Mouse (Mus musculus): ENCODE data around the gene Map3k11. TPM values are rescaled to one million over a fixed set of nuclear protein-coding genes. Genes with fewer than 3 reads are reported as not detected.

The Map3k11 gene
- 73.1 and 141 TPM in 2 replicates for polyA plus RNA-seq (2012; rRNA removed; ENCODE audit: low replicate concordance)

DNA sequence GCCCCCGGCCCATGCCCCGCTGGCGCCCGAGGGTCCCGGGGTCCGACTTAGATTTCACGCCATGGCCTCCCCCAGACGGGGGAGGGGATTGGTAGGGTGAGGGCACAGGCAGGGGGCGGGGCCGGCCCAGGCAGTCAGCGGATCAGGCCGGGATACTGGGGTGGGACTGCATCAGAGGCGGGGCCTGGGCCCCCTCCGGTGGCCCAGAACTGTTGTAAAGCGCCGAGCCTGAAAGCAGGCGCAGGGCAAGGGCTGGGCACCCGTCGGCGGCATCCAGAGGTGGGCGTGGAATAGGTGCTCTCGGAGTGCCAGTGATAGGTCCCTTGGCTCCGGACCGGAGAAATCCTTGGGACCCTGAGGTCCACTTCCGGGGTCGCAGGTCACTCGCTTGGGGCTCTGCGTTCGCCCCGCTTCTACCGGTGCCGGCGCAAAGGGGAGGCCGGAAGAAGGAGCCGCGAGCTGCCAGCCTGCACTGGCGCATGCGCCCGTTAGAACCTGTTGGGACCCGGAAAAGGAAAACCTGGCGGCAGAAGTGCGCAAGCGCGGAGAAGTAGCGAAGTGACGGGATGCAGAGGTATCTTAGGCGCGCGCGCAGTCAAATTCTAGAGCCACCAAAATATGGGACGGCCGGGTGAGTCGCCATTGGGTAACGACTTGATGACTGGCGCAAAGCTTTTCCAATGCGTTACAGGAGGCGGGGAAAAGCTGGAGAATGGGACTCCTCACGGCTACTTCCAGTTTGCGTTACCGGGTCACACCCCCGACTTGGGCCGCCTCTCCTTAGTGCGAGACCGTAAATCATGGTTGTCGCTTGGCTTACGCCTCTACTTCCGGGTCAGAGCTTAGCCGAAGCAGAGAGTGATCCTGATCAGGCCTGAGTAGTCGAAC lies at the start of gene Map3k11, which contains the start of gene Pcnx3:
Map3k11 (plus strand) TSS at position 543 of the 888 bp plus-strand sequence.
Pcnx3 (minus strand) TSS at position 709 of the 888 bp plus-strand sequence.

DNA sequence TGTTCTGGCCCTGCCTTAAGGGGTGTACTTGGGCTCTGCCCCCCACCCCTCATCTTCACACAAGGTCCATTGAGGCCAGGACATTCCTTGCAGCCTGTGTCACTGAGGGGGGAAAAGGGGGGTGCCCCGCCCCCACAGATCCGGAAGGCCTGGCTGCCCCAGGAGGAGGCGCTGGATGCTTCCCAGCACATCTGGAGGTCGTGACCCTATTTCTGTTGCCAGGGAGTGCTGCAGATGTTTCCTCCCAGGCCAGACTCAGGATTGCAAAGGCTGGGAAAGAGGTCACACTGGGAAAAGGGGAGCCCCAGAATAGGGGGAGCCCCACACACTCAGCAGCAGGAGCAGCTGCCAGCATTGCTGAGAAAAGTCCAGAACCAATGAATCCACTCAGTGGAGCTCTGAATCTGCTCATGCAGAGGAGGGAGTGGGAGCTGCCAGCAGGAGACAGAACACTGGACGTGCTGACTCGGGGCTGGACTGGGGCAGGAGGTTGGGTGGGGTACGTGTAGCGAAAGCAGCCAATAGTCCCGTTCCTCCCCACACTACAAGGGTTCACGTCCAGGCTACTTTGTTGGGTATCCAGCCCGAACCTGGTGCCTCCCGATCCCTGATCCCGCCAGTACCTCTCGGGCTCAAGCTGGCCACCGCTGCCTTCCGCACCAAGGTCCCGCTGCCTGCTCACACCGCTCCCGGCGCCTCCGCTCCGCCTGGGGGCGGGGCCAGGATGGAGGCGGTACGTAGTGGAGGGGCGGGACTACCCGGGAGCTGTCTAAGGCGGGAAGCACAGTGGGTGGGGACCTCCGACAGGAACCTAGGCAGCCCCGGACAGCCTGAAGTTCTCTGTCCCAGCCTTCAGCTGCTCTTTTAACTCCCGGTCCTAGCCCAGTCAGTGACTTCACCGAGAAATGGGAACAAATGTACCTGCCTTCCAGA lies 25.3 kb upstream of the Map3k11 start, which contains the start of gene Sipa1:
Sipa1 (minus strand) TSS at position 727 of the 933 bp plus-strand sequence.

DNA sequence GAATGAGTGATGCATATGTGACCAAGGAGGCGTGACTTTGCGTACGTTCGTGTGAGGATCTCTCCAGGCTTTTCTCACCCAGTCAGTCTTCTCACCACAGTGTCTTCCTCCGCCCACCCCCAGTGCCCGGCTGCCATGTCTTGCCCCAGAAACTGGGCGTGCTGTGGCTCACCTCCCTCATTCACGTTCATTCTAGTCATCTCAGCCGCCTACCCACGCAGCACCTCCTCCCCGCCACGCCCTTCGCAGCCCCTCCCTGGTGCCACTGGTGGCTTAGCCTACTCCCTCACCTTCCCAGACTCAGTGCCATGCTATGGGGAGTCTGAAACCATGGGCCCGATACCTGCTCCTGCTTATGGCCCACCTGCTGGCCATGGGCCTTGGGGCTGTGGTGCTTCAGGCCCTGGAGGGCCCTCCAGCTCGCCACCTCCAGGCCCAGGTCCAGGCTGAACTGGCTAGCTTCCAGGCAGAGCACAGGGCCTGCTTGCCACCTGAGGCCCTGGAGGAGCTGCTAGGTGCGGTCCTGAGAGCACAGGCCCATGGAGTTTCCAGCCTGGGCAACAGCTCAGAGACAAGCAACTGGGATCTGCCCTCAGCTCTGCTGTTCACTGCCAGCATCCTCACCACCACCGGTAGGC lies 15.7 kb downstream of the Map3k11 start, which contains the start of gene Kcnk7:
Kcnk7 (plus strand) TSS at position 205 of the 638 bp plus-strand sequence.

DNA sequence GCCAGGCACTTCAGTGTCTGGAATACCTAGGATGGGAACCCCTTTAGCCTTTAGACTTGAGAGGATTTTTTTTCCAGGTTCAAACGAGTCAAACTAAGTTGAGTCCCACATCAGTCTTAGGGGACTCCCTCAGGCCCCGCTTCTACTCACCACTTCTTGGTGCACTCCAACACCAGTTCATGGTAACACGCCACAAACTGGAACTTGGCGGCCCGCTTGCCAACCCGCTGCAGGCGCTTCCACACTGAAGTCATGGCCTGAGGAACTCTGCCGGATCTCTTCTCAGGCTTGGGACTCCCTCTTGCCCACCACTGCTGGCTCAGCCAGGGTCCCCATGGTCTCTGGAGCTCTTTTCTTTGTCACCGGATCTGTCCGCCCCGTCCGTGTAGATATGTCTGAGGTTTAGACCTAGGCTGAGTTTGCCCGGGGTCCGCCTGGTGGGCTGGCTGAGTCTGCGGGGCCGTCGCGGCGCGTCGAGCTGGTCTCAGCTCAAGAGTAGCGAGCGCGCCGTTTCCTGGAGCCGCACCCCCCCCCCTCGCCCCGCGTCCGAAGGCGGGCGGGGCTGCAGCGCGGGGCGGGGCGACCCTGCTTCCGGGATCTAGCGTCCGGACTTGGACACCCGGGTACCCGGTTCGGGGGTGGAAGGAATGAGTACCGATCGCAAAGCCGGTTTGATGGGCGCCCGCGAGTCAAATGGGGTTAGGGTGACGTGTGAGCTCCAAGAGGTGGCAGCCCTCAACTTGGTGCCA lies 37.4 kb downstream of the Map3k11 start, which contains the start of gene Ehbp1l1:
Ehbp1l1 (minus strand) TSS at position 551 of the 749 bp plus-strand sequence.

DNA sequence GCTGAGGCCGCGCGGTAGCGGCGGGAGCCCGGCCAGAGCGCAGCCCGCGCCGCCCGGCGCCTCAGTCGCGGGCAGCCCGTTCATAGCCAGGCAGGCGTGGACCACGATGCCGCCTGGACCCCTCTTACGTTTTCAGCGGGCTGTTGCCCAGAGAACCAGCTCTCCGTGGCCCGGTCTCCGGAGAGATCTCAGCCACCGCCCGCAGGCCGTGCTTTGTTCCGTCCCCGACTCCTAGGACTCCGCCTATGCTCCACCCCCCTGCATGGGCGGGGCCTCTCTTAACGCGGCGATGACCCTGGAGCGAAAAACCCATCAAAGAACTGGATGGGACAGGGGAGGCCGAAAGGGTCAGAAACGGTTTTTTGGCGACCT lies 40.9 kb downstream of the Map3k11 start, which contains the start of gene Fam89b:
Fam89b (minus strand) TSS at position 210 of the 372 bp plus-strand sequence.

DNA sequence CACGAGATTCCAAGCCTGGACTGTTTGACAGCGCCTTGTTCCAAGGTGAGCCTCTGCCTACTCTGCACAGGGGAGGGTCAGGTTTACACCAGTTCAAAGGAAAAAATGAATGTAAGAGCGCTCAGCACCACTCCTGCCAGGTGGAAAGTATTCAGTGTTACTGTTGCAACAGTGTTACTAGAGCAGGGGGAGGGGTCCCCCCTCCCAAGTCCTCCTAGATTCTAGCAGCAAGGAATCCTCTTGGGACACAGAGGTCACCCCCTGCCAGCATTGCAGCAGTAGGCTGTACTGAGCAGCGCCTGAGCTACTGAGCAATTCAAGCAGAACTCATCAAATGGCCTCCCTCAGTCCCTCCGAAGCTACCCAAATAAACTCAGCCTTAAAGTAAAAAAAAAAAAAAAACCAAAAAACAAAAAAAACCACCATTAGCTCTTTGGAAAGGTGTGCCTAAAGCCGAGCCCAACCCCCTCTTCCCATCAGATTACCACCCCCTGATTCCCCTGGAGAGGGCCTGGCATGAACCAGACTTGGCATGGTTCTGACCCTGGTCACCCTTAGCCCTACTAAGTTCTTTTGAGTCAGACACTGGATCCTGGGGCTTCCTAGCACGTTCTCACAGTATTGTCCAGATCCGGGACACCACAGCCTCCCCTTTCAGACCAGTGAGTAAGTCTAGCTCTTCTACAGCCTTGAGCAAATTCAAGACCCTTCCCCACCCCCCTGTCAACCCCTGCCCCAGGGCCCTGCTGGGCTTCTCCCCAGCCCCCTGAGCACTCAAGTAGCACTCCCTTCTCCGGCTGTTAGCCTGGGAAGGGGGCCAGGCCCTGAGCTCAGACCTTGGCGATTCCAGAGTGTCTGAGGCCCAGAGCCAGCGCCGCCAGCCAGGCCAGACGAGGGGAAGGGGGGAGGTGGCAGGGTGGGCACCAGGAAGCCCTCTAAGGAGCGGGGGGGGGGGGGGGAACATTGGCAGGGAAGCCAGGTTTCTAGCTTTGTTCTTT lies 52.1 kb downstream of the Map3k11 start, which contains the start of gene Ltbp3:
Ltbp3 (plus strand) TSS at position 585 of the 998 bp plus-strand sequence.

Other genes with a start within 250 kb of the Map3k11 start
- 0.13 and 0.75 TPM in 2 replicates for gene Fosl1, start 241.2 kb upstream of the Map3k11 start, polyA plus RNA-seq (2012; rRNA removed; ENCODE audit: low replicate concordance)
- 5.0 and 11.5 TPM in 2 replicates for gene Ccdc85b, start 230.8 kb upstream of the Map3k11 start, polyA plus RNA-seq (2012; rRNA removed; ENCODE audit: low replicate concordance)
- 106 and 133 TPM in 2 replicates for gene Fibp, start 228.1 kb upstream of the Map3k11 start, polyA plus RNA-seq (2012; rRNA removed; ENCODE audit: low replicate concordance)
- 27.5 and 30.7 TPM in 2 replicates for gene Ctsw, start 220.2 kb upstream of the Map3k11 start, polyA plus RNA-seq (2012; rRNA removed; ENCODE audit: low replicate concordance)
- gene Efemp2, start 214.8 kb upstream of the Map3k11 start, polyA plus RNA-seq (2012; rRNA removed; ENCODE audit: low replicate concordance) = 96.9 and 98.4 TPM in 2 replicates
- 47.4 and 58.4 TPM in 2 replicates for gene Mus81, start 200.3 kb upstream of the Map3k11 start, polyA plus RNA-seq (2012; rRNA removed; ENCODE audit: low replicate concordance)
- gene Cfl1, start 198.3 kb upstream of the Map3k11 start, polyA plus RNA-seq (2012; rRNA removed; ENCODE audit: low replicate concordance) = 576 and 751 TPM in 2 replicates
- 1.1 and 1.7 TPM in 2 replicates for gene 1700020D05Rik, start 185.0 kb upstream of the Map3k11 start, polyA plus RNA-seq (2012; rRNA removed; ENCODE audit: low replicate concordance)
- gene Snx32, start 178.2 kb upstream of the Map3k11 start, polyA plus RNA-seq (2012; rRNA removed; ENCODE audit: low replicate concordance) = 11.3 and 16.3 TPM in 2 replicates
- gene Ovol1, start 128.1 kb upstream of the Map3k11 start, polyA plus RNA-seq (2012; rRNA removed; ENCODE audit: low replicate concordance) = 2.4 and 2.5 TPM in 2 replicates
- 11.5 and 27.2 TPM in 2 replicates for gene Ap5b1, start 120.7 kb upstream of the Map3k11 start, polyA plus RNA-seq (2012; rRNA removed; ENCODE audit: low replicate concordance)
- 35.9 and 66.4 TPM in 2 replicates for gene Rnaseh2c, start 86.9 kb upstream of the Map3k11 start, polyA plus RNA-seq (2012; rRNA removed; ENCODE audit: low replicate concordance)
- 50.4 and 55.5 TPM in 2 replicates for gene Kat5, start 78.5 kb upstream of the Map3k11 start, polyA plus RNA-seq (2012; rRNA removed; ENCODE audit: low replicate concordance)
- gene Rela, start 51.3 kb upstream of the Map3k11 start, polyA plus RNA-seq (2012; rRNA removed; ENCODE audit: low replicate concordance) = 102 and 116 TPM in 2 replicates
- gene Sipa1, start 25.0 kb upstream of the Map3k11 start, polyA plus RNA-seq (2012; rRNA removed; ENCODE audit: low replicate concordance) = 130 and 371 TPM in 2 replicates
- gene Pcnx3, start 166 bp downstream of the Map3k11 start, polyA plus RNA-seq (2012; rRNA removed; ENCODE audit: low replicate concordance) = 137 and 266 TPM in 2 replicates
- 0.83 and 0.94 TPM in 2 replicates for gene Kcnk7, start 15.6 kb downstream of the Map3k11 start, polyA plus RNA-seq (2012; rRNA removed; ENCODE audit: low replicate concordance)
- 92.5 and 93.1 TPM in 2 replicates for gene Ehbp1l1, start 37.6 kb downstream of the Map3k11 start, polyA plus RNA-seq (2012; rRNA removed; ENCODE audit: low replicate concordance)
- 237 and 392 TPM in 2 replicates for gene Fam89b, start 40.9 kb downstream of the Map3k11 start, polyA plus RNA-seq (2012; rRNA removed; ENCODE audit: low replicate concordance)
- 222 and 329 TPM in 2 replicates for gene Ltbp3, start 52.2 kb downstream of the Map3k11 start, polyA plus RNA-seq (2012; rRNA removed; ENCODE audit: low replicate concordance)
- 105 and 131 TPM in 2 replicates for gene Scyl1, start 82.7 kb downstream of the Map3k11 start, polyA plus RNA-seq (2012; rRNA removed; ENCODE audit: low replicate concordance)
- gene Frmd8, start 186.5 kb downstream of the Map3k11 start, polyA plus RNA-seq (2012; rRNA removed; ENCODE audit: low replicate concordance) = 32.4 and 48.8 TPM in 2 replicates
- gene Slc25a45, start 189.1 kb downstream of the Map3k11 start, polyA plus RNA-seq (2012; rRNA removed; ENCODE audit: low replicate concordance) = 37.0 and 41.5 TPM in 2 replicates
- gene Tigd3, start 205.4 kb downstream of the Map3k11 start, polyA plus RNA-seq (2012; rRNA removed; ENCODE audit: low replicate concordance) = 0.32 and 0.38 TPM in 2 replicates
- gene Dpf2, start 224.3 kb downstream of the Map3k11 start, polyA plus RNA-seq (2012; rRNA removed; ENCODE audit: low replicate concordance) = 74.6 and 123 TPM in 2 replicates
- gene Cdc42ep2, start 236.1 kb downstream of the Map3k11 start, polyA plus RNA-seq (2012; rRNA removed; ENCODE audit: low replicate concordance) = 13.5 and 26.4 TPM in 2 replicates

Measured in mammary gland, adult 2 months (tissue).